Mouse (Mus musculus): ENCODE data around the gene Slc35b2. TPM values are rescaled to one million over a fixed set of nuclear protein-coding genes. Genes with fewer than 3 reads are reported as not detected.

Gene Slc35b2
- total and polyA plus RNA-seq, 2 experiments from 2014 or later: 90.3 to 139 TPM

- 51% methylated on average over 8 of the region's 8 CpGs for WGBS
- H3K4me3 ChIP-seq (ENCODE audit: low read length): 0 out of 2 replicates have a peak overlapping the region, but pooled peaks have one; percentile 0
- ATAC-seq (no peak), DNase-seq (ENCODE audit: low spot score) (no peak)
- no peaks in the 10 kb centered on the region for H3K9me3 ChIP-seq (ENCODE audit: low read length)
- peak overlapping the region; percentile 97 for H3K4me2 ChIP-seq (ENCODE audit: low read depth, low read length)
- TF ChIP-seq CTCF (IDR thresholded peaks at IDR 0.05; ENCODE audit: low read depth): no peak
- H3K9ac ChIP-seq (replicated peaks; ENCODE audit: low read length): peak overlapping the region; percentile 41; the same call in 1 of the 2 replicates
- peaks cover 30% of the 10 kb centered on the region for H3K4me1 ChIP-seq (ENCODE audit: insufficient read depth, low read length)
- H3K27me3 ChIP-seq (ENCODE audit: insufficient read depth, low read length): no peaks in the 10 kb centered on the region
- H3K36me3 ChIP-seq (ENCODE audit: insufficient read depth, low read length): no peaks in the 10 kb centered on the region
- peak overlapping the region; percentile 12 for H3K27ac ChIP-seq
These were observed 29.1 kb downstream of the Slc35b2 start for GRCm38 (mm10) chr17:45592606-45593431.

GRCm38 (mm10) chr17:45593479-45593878 is 29.8 kb downstream of the Slc35b2 start:
- Histone ChIP-seq H3K4me3 (ENCODE audit: low read length) (0 out of 2 replicates have a peak overlapping the region, but pooled peaks have one; percentile 0), H3K4me1 (ENCODE audit: insufficient read depth, low read length) (peaks cover 30% of the 10 kb centered on the region), H3K36me3 (ENCODE audit: insufficient read depth, low read length) (no peaks in the 10 kb centered on the region), H3K4me2 (ENCODE audit: low read depth, low read length) (peak overlapping the region; percentile 97), H3K9ac (replicated peaks; ENCODE audit: low read length) (no peak overlapping the region), H3K27ac (no peak overlapping the region), H3K27me3 (ENCODE audit: insufficient read depth, low read length) (no peaks in the 10 kb centered on the region), H3K9me3 (ENCODE audit: low read length) (no peaks in the 10 kb centered on the region)
- DNase-seq (ENCODE audit: low spot score) (no peak), ATAC-seq (no peak)
- peak; percentile 41 for TF ChIP-seq CTCF (IDR thresholded peaks at IDR 0.05; ENCODE audit: low read depth)
- WGBS: 44% methylated on average over 8 of the region's 8 CpGs

- ATAC-seq (no peak), DNase-seq (ENCODE audit: low spot score) (no peak)
- peak overlapping the region; percentile 60; the same call in 1 of the 2 replicates for H3K9ac ChIP-seq (replicated peaks; ENCODE audit: low read length)
- no peaks in the 10 kb centered on the region for H3K36me3 ChIP-seq (ENCODE audit: insufficient read depth, low read length)
- TF ChIP-seq CTCF (IDR thresholded peaks at IDR 0.05; ENCODE audit: low read depth): no peak
- no peaks in the 10 kb centered on the region for H3K27me3 ChIP-seq (ENCODE audit: insufficient read depth, low read length)
- H3K4me3 ChIP-seq (ENCODE audit: low read length): peak overlapping the region; percentile 52
- no peak overlapping the region for H3K27ac ChIP-seq
- no peaks in the 10 kb centered on the region for H3K9me3 ChIP-seq (ENCODE audit: low read length)
- peak overlapping the region; percentile 97 for H3K4me2 ChIP-seq (ENCODE audit: low read depth, low read length)
- peaks cover 32% of the 10 kb centered on the region for H3K4me1 ChIP-seq (ENCODE audit: insufficient read depth, low read length)
- 48% methylated on average over 8 of the region's 8 CpGs for WGBS
These were observed 30.5 kb downstream of the Slc35b2 start for GRCm38 (mm10) chr17:45594195-45594594.

- H3K4me2 ChIP-seq (ENCODE audit: low read depth, low read length): peak overlapping the region; percentile 97
- under 1% methylated on average over 58 of the region's 58 CpGs for WGBS
- TF ChIP-seq CTCF (IDR thresholded peaks at IDR 0.05; ENCODE audit: low read depth): 0 out of 2 replicates have a peak, but pooled peaks have one; percentile 1
- H3K9ac ChIP-seq (replicated peaks; ENCODE audit: low read length): peak overlapping the region; percentile 60
- ATAC-seq: peak; percentile 60
- peak; percentile 73 for DNase-seq (ENCODE audit: low spot score)
- H3K4me1 ChIP-seq (ENCODE audit: insufficient read depth, low read length): peaks cover 36% of the 10 kb centered on the region
- H3K4me3 ChIP-seq (ENCODE audit: low read length): peak overlapping the region; percentile 52
- H3K36me3 ChIP-seq (ENCODE audit: insufficient read depth, low read length): no peaks in the 10 kb centered on the region
- no peaks in the 10 kb centered on the region for H3K27me3 ChIP-seq (ENCODE audit: insufficient read depth, low read length)
- H3K9me3 ChIP-seq (ENCODE audit: low read length): no peaks in the 10 kb centered on the region
- H3K27ac ChIP-seq: peak overlapping the region; percentile 76
These were observed 31.4 kb downstream of the Slc35b2 start for GRCm38 (mm10) chr17:45594881-45595735.

GRCm38 (mm10) chr17:45595736-45596390 is 32.2 kb downstream of the Slc35b2 start:
- TF ChIP-seq CTCF (IDR thresholded peaks at IDR 0.05; ENCODE audit: low read depth): no peak
- Histone ChIP-seq H3K27me3 (ENCODE audit: insufficient read depth, low read length) (no peaks in the 10 kb centered on the region), H3K4me1 (ENCODE audit: insufficient read depth, low read length) (peaks cover 36% of the 10 kb centered on the region), H3K36me3 (ENCODE audit: insufficient read depth, low read length) (no peaks in the 10 kb centered on the region), H3K9ac (replicated peaks; ENCODE audit: low read length) (peak overlapping the region; percentile 60), H3K4me3 (ENCODE audit: low read length) (peak overlapping the region; percentile 52), H3K4me2 (ENCODE audit: low read depth, low read length) (peak overlapping the region; percentile 97), H3K9me3 (ENCODE audit: low read length) (no peaks in the 10 kb centered on the region), H3K27ac (peak overlapping the region; percentile 76)
- 6% methylated on average over 23 of the region's 23 CpGs for WGBS
- DNase-seq (ENCODE audit: low spot score) (no peak), ATAC-seq (no peak; the same call in 1 of the 2 replicates)
